Mouse (Mus musculus) bone marrow, adult 2 months (tissue): ENCODE results near the gene Tmeff2. TPM values are rescaled to one million over a fixed set of nuclear protein-coding genes. Genes with fewer than 3 reads are reported as not detected.

Experiments used
- H3K27ac ChIP-seq: fragments of 200-500 bp; 2 replicates; pipeline ENCODE4 v1.5.1; 2012; ENCODE audit warnings: low read depth, mild to moderate bottlenecking, control low read depth, inconsistent platforms, low read length; ENCODE audit not compliant: control insufficient read depth, poor library complexity, insufficient read depth
- H3K4me1 ChIP-seq: fragments of 200-500 bp; 2 replicates; pipeline ENCODE4 v1.6.1; 2011; ENCODE audit warnings: low read length; ENCODE audit not compliant: control insufficient read depth, insufficient read depth
- H3K4me3 ChIP-seq: fragments of 200-500 bp; replicated peaks from 2 replicates; pipeline ENCODE3; 2011; ENCODE audit warnings: mild to moderate bottlenecking, low read depth, low read length, control low read depth; ENCODE audit not compliant: control insufficient read depth
- CTCF ChIP-seq: fragments of 200-500 bp; IDR thresholded peaks from 2 replicates; pipeline ENCODE4 v1.5.1; 2011; ENCODE audit warnings: low read length, control low read depth; ENCODE audit not compliant: control insufficient read depth, insufficient read depth
- POLR2A ChIP-seq: fragments of 200-500 bp; IDR thresholded peaks from 2 replicates; pipeline ENCODE4 v1.6.1; 2011; ENCODE audit warnings: low read depth, mild to moderate bottlenecking, control low read depth, low read length, borderline replicate concordance; ENCODE audit not compliant: control insufficient read depth
- WGBS: fragments of 180-500 bp; shearing (Covaris S2); methylation state at CpG from one replicate; pipeline ENCODE4 v1.1.7; 2018; 5-methylcytosine and 5-hydroxymethylcytosine counted together
- polyA plus RNA-seq: library from polyadenylated mRNA; stranded (reverse); fragments of >200 nt; gene quantifications from 2 replicates; pipeline ENCODE4 v1.2.4, GENCODE M21; 2011; ENCODE audit warnings: low replicate concordance; ENCODE audit not compliant: missing spikeins, insufficient read depth, insufficient read length

Gene Tmeff2
- polyA plus RNA-seq, 1 experiment, result not detected

DNA sequence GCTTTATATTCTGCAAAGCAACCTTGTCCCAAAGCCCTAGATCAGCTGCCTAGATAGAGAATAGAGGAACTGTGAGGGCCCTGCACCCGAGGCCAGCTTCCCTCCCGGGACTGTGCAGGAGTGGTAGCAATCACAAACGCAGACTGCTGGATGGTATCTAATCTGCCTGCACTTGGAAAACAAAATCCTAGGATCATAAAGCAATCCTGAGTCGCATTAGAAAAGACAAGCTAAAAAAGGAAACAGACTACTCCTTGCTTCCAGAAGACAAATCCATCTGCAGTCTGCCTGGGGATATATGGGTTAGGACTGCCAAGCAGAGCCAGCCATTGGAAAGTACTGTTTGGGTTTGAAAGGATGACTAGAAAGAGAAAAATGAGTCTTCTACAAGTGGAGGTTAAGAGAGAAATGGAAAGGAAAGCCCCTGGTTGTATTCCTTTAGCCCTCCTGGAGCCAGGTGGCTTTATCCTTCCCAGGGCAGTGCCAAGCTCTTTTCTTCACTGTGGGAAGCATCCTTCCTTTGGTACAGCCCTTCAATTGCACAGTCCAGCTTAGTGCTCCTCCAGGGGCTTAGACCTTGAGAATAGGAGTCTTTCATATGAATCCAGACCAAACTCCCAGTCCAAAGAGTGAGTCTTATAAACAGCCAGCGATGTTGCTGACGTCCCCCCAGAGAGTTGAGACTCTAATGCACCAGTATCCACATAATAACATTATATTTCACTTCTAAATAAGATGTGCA, 291.6 kb downstream of the Tmeff2 start:
- no peak for TF ChIP-seq POLR2A
- TF ChIP-seq CTCF, result no peak
- Histone ChIP-seq H3K4me1 (no peaks in the 10 kb centered on the region), H3K27ac (no peak overlapping the region), H3K4me3 (no peak overlapping the region)
- 45% methylated on average over 6 of the region's 6 CpGs for WGBS

DNA sequence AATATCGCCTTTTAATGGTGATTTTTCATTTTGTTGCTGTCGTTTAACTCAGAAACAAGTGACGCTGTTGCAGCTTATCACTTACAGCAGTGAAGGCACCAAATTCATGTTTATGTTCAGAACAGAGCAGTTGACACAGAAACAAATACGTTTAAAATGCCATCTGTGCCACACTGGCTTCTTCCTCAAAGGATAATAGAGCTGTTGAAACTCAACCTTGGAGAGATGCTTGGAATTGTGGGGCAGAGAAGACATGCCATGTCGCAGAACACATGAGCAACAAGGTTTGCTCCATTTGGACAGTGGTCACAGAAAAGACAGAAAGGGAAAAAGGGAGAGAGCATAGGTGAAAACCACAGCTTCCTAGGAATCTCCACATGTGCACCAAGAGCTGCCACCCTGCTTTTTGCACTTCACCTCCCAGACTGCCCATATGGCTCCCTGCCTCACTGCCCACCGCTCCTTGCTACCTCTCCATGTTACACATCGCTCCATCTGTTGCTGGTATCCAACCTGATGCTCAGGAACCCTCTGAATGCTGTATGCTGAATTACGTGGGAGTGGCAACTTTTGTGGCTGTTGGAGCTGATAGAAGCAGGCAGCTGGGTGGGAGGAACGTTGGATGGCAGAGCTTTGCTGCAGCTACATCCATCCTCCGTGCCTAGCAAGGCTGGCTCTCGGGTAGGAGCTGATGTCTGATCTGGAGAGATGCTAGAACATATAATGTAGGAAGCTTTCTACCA, 298.8 kb downstream of the Tmeff2 start:
- H3K4me3 ChIP-seq, result no peak overlapping the region
- 77% methylated on average over 11 of the region's 11 CpGs for WGBS
- TF ChIP-seq CTCF, result no peak
- TF ChIP-seq POLR2A, result no peak
- H3K27ac ChIP-seq, result no peak overlapping the region
- H3K4me1 ChIP-seq, result no peaks in the 10 kb centered on the region

DNA sequence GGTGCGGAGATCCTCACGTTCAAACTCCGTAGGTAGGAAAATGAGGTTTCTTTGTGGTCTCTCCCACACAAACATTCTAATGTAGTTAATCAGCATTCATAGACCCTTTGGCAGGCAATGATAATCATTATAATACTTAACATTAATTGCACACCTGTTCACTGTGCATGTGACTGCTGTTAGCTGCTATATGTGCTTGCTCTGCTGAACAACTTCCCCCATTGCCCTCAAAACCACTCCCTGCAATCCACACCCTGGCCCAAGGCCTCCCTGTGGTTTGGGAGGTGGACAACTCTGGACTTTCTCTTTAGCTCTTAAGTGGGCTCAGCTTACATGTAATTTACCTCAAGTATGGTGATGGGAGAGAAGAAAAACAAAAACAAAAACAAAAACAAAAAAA, 299.5 kb downstream of the Tmeff2 start:
- H3K27ac ChIP-seq, result no peak overlapping the region
- no peak overlapping the region for H3K4me3 ChIP-seq
- WGBS, result 93% methylated on average over 3 of the region's 3 CpGs
- no peak for TF ChIP-seq POLR2A
- TF ChIP-seq CTCF, result no peak
- H3K4me1 ChIP-seq, result no peaks in the 10 kb centered on the region

DNA sequence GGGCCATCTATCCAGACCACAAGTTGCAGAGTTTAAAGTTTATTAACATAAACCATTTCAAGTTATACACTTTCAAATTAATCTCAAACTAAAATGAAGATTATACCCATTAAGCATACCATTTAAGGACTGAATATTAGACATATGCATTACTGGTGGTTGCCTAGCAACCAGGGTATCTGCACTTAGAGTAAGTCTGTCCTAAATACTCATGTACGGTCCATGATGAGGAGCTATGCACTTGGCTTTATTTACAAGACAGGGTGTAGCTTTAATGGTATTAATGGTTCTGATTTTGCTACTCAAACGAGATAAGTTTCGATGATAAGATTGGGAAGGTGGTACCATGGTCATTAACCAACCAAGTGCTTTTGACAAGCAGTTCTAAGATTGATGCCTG, 315.2 kb downstream of the Tmeff2 start:
- H3K4me3 ChIP-seq, result no peak overlapping the region
- no peak for TF ChIP-seq POLR2A
- no peak for TF ChIP-seq CTCF
- H3K27ac ChIP-seq, result no peak overlapping the region
- no peaks in the 10 kb centered on the region for H3K4me1 ChIP-seq
- 87% methylated on average over 3 of the region's 3 CpGs for WGBS

DNA sequence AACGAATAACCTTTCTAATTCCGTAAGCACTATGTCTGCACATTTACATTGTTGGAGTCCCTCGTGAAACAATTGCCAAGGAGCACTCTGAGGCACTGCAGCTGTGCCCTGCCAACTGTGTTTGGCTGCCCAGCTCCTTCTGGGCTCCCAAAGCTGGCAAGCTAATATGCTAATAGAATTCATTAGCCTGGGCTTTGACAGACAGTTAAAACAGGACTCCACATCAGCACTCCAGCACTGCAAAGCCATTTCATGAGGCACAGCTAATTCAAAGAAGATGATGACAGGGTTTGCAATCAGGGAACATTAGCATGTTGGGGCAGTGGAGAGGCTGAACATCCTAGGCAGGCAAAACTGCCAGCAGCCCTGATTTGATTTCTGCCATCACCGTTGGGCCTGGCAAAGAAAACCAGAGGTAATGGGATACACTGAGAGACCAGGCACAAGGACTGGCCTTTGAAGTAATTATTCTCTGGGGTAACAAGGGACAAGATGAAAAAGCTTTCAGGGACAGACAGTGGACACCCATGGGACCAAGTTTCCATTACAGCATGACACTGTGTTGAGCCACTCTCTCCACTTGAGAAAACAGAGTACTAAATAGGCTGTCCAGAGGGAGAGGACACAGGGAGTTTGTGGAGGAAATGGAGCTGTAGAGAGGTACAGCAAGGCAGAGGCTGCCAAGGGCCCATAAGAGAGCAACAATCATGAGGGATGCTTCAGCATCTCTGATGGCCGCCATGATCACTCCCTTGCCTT, 316.0 kb downstream of the Tmeff2 start:
- H3K27ac ChIP-seq, result no peak overlapping the region
- 78% methylated on average over 5 of the region's 5 CpGs for WGBS
- TF ChIP-seq CTCF (no peak), POLR2A (no peak)
- no peak overlapping the region for H3K4me3 ChIP-seq
- no peaks in the 10 kb centered on the region for H3K4me1 ChIP-seq

DNA sequence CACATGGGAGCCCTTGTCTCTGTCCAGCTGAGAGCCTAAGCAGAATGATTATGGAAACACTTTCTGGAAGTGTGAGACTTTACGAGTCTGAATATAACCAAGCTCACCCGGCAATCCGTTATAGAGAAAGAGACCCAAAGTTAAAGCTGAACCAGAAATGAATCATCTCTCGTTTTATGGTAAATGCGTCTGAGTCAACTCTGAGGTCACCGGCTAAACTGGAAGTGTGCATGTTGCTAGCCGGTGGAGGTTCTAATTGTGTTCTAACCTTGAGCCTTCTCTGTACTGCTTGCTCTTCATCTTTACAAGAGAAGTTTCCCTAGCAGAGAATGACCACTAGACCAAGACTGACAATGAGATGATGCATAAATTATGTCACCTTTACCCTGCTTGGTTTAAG, 316.8 kb downstream of the Tmeff2 start:
- Histone ChIP-seq H3K4me1 (no peaks in the 10 kb centered on the region), H3K4me3 (no peak overlapping the region), H3K27ac (no peak overlapping the region)
- 86% methylated on average over 7 of the region's 7 CpGs for WGBS
- TF ChIP-seq CTCF, result no peak
- no peak for TF ChIP-seq POLR2A

DNA sequence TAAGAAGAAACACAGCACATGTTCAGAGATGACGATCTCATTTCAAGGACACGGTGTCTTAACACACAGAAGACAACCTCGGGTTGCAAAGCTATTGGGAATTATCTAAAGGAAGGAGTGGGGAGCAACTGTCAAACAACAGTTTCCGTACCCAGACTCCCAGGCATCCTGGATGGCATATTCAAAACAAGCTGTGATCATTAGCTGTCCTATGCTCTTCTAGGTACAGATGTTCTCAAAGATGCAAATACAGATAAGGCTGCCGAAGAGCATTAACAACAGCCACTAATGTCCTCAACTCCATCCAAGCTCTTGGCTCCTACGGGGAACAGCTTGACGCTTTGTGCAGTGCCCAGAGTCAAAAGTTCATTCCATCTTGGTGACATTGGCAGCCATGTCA, 324.7 kb downstream of the Tmeff2 start:
- no peak for TF ChIP-seq CTCF
- TF ChIP-seq POLR2A, result no peak
- Histone ChIP-seq H3K4me3 (no peak overlapping the region), H3K4me1 (no peaks in the 10 kb centered on the region), H3K27ac (no peak overlapping the region)
- 83% methylated on average over 7 of the region's 7 CpGs for WGBS
